Mouse (Mus musculus): ENCODE measurements at regions not wholly inside any gene's neighbourhood (a gene's known extent, or its start where the extent isn't known, plus 50 kb on each side); places are given as distances from the start of the nearest gene placed in this dataset.

GRCm38 (mm10) chr10:42071404-42072024, 53.3 kb upstream of the Armc2 start:
- TF ChIP-seq ZC3H11A (IDR thresholded peaks at IDR 0.05; ENCODE audit: borderline replicate concordance, low read depth, low read length) (no peak), CHD2 (IDR thresholded peaks at IDR 0.05; ENCODE audit: low read depth, low read length) (no peak), MAFK (IDR thresholded peaks at IDR 0.05; ENCODE audit: insufficient read depth, low read depth, low read length) (peak; percentile 99), HCFC1 (IDR thresholded peaks at IDR 0.05; ENCODE audit: borderline replicate concordance, insufficient read depth, low read length) (no peak), ZNF384 (IDR thresholded peaks at IDR 0.05; ENCODE audit: low read depth, low read length) (no peak)
